Mouse (Mus musculus): ENCODE measurements around the gene D17Wsu92e. TPM values are rescaled to one million over a fixed set of nuclear protein-coding genes. Genes with fewer than 3 reads are reported as not detected.

The D17Wsu92e gene
- total and polyA plus RNA-seq, 3 experiments = 34.9 to 70.8 (median 44.2) TPM

GRCm38 (mm10) chr17:27830411-27830810 lies 10.0 kb upstream of the D17Wsu92e start:
- Histone ChIP-seq H3K9me3 (replicated peaks; ENCODE audit: low read length) (no peaks in the 10 kb centered on the region), H3K9ac (ENCODE audit: insufficient read depth, low read depth) (no peak overlapping the region), H3K4me3 (replicated peaks in 1 of 3; ENCODE audit: low read depth in 2 of 3, low read length in 2 of 3, poor library complexity in 1 of 3) (no peak overlapping the region), H3K4me2 (ENCODE audit: insufficient read depth, low read depth, poor library complexity, severe bottlenecking) (no peak overlapping the region), H3K4me1 (ENCODE audit: control insufficient read depth in 1 of 2, insufficient read depth in 2 of 2) (peaks cover 2 to 6% of the 10 kb centered on the region in 2 experiments; a peak in 3 of 4 replicates), H3K27me3 (replicated peaks) (peaks cover 2% of the 10 kb centered on the region), H3K27ac (ENCODE audit: insufficient read depth, low read depth) (no peak overlapping the region), H3K36me3 (replicated peaks in 1 of 2; ENCODE audit: control insufficient read depth in 1 of 2, insufficient read depth in 1 of 2, low read length in 1 of 2) (no peaks in the 10 kb centered on the region), H3K79me2 (replicated peaks; ENCODE audit: control insufficient read depth, extremely low read depth, insufficient read depth, poor library complexity, severe bottlenecking) (no peaks in the 10 kb centered on the region)
- in situ Hi-C loops (cut with MboI; ENCODE audit: low pct_ligation_motif_present, low pct_unique_long_range_greater_than_20kb, low sequenced_read_pairs) (no loop called here), dilution Hi-C loops (cut with MboI; ENCODE audit: extremely low pct_ligation_motif_present, extremely low pct_unique_long_range_greater_than_20kb, low sequenced_read_pairs) (no loop called here)
- TF ChIP-seq MXI1 (IDR thresholded peaks at IDR 0.05; ENCODE audit: low read depth, low read length) = no peak
- no peak for TF ChIP-seq NRF1 (IDR thresholded peaks at IDR 0.05; ENCODE audit: low read depth, low read length)
- no peak; the same call in none of the 2 replicates for TF ChIP-seq RAD21 (IDR thresholded peaks at IDR 0.05; ENCODE audit: low read depth, low read length)
- TF ChIP-seq JUND (conservative IDR thresholded peaks at IDR 0.05; ENCODE audit: low read depth, low read length) = no peak
- TF ChIP-seq CTCF (conservative IDR thresholded peaks at IDR 0.05 in 1 of 2, IDR thresholded peaks at IDR 0.05 in 1 of 2; ENCODE audit: low read depth in 2 of 2, low read length in 2 of 2) = peak; percentile 41 to 53; a peak in 3 of 4 replicates
- TF ChIP-seq BHLHE40 (IDR thresholded peaks at IDR 0.05; ENCODE audit: low read depth, low read length) = no peak
- peak; percentile 21 for DNase-seq (ENCODE audit: extremely low read depth)

GRCm38 (mm10) chr17:27827511-27827910 lies 7.1 kb upstream of the D17Wsu92e start:
- in situ Hi-C loops (cut with MboI; ENCODE audit: low pct_ligation_motif_present, low pct_unique_long_range_greater_than_20kb, low sequenced_read_pairs) (no loop called here), dilution Hi-C loops (cut with MboI; ENCODE audit: extremely low pct_ligation_motif_present, extremely low pct_unique_long_range_greater_than_20kb, low sequenced_read_pairs) (no loop called here)
- Histone ChIP-seq H3K27ac (ENCODE audit: insufficient read depth, low read depth) (peak overlapping the region; percentile 89), H3K9ac (ENCODE audit: insufficient read depth, low read depth) (peak overlapping the region; percentile 57), H3K36me3 (replicated peaks in 1 of 2; ENCODE audit: control insufficient read depth in 1 of 2, insufficient read depth in 1 of 2, low read length in 1 of 2) (no peaks in the 10 kb centered on the region), H3K27me3 (replicated peaks) (no peaks in the 10 kb centered on the region), H3K4me1 (ENCODE audit: control insufficient read depth in 1 of 2, insufficient read depth in 2 of 2) (peaks cover 7 to 25% of the 10 kb centered on the region in 2 experiments; a peak in 3 of 4 replicates), H3K4me2 (ENCODE audit: insufficient read depth, low read depth, poor library complexity, severe bottlenecking) (peak overlapping the region; percentile 72), H3K79me2 (replicated peaks; ENCODE audit: control insufficient read depth, extremely low read depth, insufficient read depth, poor library complexity, severe bottlenecking) (no peaks in the 10 kb centered on the region), H3K9me3 (replicated peaks; ENCODE audit: low read length) (no peaks in the 10 kb centered on the region), H3K4me3 (replicated peaks in 1 of 3; ENCODE audit: low read depth in 2 of 3, low read length in 2 of 3, poor library complexity in 1 of 3) (peak overlapping the region; percentile 35 to 61 (median 47))
- peak; percentile 70 for DNase-seq (ENCODE audit: extremely low read depth)
- peak; percentile 34; the same call in 1 of the 2 replicates for TF ChIP-seq TCF12 (IDR thresholded peaks at IDR 0.05; ENCODE audit: low read depth, low read length)
- TF ChIP-seq HCFC1 (IDR thresholded peaks at IDR 0.05; ENCODE audit: low read depth, low read length) = peak; percentile 42; the same call in 1 of the 2 replicates
- peak; percentile 33; the same call in 1 of the 2 replicates for TF ChIP-seq ZMIZ1 (IDR thresholded peaks at IDR 0.05; ENCODE audit: low read depth, low read length)
- TF ChIP-seq IRF4 (IDR thresholded peaks at IDR 0.05; ENCODE audit: low read depth, low read length) = 0 out of 2 replicates have a peak, but pooled peaks have one; percentile 19
- TF ChIP-seq MXI1 (IDR thresholded peaks at IDR 0.05; ENCODE audit: low read depth, low read length) = no peak; the same call in 1 of the 2 replicates
- TF ChIP-seq MYC (IDR thresholded peaks at IDR 0.05; ENCODE audit: low read depth, low read length) = 0 out of 2 replicates have a peak, but pooled peaks have one; percentile 18
- TF ChIP-seq ETS1 (conservative IDR thresholded peaks at IDR 0.05; ENCODE audit: low read depth, low read length) = no peak
- TF ChIP-seq CHD1 (IDR thresholded peaks at IDR 0.05; ENCODE audit: low read depth, low read length) = peak; percentile 44; the same call in 1 of the 2 replicates
- TF ChIP-seq BHLHE40 (IDR thresholded peaks at IDR 0.05; ENCODE audit: low read depth, low read length) = peak; percentile 67
- TF ChIP-seq ZKSCAN1 (IDR thresholded peaks at IDR 0.05; ENCODE audit: borderline replicate concordance, low read depth, low read length) = no peak
- 0 out of 2 replicates have a peak, but pooled peaks have one; percentile 17 for TF ChIP-seq NRF1 (IDR thresholded peaks at IDR 0.05; ENCODE audit: low read depth, low read length)
- TF ChIP-seq SIN3A (IDR thresholded peaks at IDR 0.05; ENCODE audit: low read length) = peak; percentile 49; the same call in 1 of the 2 replicates

Measured in CH12.LX (cell line).